Mouse (Mus musculus) urinary bladder, adult 18-20 months (tissue): ENCODE results near the gene Atp6v0e.

Experiments
- DNase-seq, 2 experiments: peaks; one replicate each; pipeline ENCODE4 v3.0.0; 2022; ENCODE audit warnings: low spot score in 2 of 2, mixed read lengths in 2 of 2

Gene Atp6v0e

DNA sequence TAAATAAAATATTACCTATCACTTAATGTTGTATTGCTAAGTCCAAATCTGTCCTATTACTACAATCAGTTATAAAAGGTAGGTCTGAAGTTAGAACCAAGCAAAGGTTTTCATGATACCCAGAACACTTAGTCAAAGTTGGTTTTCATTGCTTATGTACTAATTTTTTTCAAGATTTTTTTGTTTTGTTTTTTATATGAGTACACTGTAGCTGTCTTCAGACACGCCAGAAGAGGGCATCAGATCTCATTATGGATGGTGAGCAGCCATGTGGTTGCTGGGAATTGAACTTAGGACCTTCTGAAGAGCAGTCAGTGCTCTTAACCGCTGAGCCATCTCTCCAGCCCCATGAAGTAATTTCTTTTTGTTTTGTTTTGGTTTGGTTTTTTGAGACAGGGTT lies 54.8 kb downstream of the Atp6v0e start:
- DNase-seq, result no peak

DNA sequence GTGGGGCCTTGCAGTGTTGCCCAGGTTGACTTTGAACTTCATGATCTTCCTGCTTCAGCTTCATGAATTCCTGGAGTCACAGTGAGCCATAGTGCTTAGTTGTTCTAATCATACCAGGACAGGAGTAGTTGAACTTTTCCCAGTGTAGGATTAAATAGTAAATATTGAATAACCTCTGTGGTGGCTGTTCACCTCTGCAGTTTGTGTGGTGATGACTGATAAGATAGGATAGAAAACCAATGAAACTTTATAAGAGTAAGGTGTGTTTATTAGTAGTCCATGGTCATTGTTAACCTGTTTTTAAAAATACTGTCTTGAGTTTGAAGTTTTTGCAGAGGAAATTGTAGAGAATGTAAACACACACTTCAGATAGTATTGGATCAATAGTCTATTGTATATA lies 56.4 kb downstream of the Atp6v0e start:
- DNase-seq, result no peak

DNA sequence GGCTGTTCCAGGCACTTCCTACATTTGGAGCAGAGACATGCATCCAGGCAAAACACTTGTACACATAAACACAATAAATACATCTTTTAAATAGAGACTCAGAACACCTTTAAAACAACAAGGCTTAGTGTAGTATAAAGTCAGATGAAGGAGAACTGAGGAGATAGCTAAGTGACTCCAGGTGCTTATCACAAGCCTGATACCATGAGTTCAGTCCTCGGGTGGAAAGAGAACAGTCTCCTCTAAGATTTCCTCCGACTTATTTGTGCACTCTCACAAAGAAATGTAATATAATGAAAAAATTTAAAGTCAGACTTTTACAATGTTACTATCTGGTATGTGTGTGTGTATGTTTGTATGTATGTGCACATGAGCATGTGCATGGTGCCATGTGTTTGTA lies 58.8 kb downstream of the Atp6v0e start:
- no peak for DNase-seq

DNA sequence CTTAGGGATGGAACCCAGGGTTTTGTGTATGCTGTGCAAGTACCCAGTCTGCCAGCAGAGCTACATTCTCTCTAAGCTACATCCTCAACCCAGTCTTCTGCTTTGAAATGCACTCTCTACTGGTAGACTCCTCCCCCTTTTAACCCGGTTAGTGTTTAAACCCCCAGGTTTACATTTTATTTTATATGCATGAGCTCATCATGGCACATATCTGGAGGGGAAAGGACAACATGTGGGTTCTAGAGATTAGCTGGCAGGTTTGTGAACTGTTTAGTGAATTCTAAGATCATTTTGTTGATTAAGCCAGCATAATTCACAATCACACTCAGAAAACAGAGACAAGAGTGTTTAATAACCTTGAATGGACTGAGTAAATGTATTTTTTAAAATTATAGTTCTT lies 61.8 kb downstream of the Atp6v0e start:
- DNase-seq, result no peak

DNA sequence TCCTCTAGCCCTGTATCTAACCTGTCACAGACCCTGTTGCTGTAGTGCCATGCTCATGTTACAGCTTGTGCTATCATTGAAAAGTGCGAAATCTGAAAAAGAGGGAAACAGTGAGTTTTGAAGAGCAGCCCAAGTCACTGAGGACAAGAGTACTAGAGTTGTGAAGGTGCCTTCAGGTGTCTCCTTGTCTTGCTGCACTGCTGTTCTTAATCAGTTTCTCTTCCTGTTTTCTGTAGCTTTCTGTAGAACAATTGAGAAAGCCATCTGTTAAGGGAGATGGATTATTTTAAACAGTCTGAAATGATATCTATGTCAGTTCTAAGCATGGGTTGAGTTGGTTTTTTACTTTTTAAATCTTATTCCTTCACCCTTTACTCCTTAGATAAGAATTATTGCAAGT lies 63.6 kb downstream of the Atp6v0e start:
- DNase-seq, result no peak

DNA sequence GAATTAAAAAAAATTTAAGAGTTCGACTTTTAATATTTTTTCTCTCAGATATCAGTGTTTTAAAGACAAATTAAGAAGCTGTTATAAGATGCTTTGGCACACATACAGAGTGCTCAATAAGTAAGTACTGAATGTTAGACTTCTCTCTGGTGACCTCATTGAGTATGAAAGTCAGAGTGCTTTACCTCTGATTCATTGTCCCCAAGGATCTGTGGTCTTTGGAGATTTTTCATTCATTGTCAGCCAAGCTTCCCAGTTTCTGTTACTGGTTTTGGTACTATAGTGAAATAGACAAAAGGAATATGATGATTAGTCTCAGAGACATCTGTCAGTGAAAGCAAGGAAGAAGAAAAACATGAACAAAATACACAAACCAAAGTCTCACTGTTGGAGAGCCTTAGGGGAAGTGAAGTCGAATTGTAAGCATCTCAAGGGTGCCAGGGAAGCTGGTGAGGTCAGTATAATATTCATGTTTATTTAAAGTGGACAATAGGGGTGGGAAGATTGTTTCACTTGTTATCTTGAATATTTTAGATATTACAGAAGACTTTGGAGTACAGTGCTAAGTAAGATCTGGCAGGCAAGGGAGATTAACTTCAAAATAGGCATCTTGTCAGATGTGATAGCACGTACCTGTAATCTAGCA lies 64.2 kb downstream of the Atp6v0e start:
- no peak for DNase-seq

DNA sequence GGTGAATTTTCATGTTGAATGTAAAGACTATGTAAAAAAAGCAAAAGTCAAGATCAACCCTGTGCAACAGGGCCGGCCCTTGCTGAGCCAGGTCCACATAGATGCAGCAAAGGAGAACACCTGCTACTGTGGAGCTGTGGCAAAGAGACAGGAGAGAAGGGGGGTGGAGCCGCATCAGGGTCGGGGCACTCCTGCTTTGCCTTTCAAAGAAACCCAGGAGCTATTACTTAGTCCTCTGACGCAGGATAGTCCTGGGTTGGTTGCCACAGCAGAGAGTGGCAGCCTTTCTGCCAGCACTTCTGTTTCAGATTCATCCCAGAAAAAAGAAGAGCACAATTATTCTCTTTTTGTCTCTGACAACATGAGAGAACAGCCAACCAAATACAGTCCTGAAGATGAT lies 79.5 kb downstream of the Atp6v0e start:
- no peak for DNase-seq

DNA sequence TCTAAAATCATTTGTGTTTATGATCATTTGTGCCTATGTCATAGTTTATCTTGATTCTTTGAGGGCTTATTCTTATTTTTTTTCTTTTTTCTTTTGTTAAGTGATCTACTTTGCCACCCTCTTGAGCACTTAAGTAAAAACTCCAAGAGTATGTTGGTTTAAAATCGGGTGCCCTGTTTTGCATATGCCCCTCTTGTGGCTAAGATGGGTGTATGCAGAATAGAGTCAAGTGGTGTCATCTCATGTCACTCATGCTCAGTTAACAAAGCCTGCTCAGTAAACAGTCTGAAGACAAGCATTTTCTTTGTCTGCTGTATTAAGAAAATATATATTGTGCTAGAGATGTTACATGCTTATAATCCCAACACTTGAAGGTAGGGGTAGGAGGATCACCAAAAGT lies 80.3 kb downstream of the Atp6v0e start:
- DNase-seq, result no peak
